Mouse (Mus musculus): Measurements from ENCODE around the gene Draxin.

DNA sequence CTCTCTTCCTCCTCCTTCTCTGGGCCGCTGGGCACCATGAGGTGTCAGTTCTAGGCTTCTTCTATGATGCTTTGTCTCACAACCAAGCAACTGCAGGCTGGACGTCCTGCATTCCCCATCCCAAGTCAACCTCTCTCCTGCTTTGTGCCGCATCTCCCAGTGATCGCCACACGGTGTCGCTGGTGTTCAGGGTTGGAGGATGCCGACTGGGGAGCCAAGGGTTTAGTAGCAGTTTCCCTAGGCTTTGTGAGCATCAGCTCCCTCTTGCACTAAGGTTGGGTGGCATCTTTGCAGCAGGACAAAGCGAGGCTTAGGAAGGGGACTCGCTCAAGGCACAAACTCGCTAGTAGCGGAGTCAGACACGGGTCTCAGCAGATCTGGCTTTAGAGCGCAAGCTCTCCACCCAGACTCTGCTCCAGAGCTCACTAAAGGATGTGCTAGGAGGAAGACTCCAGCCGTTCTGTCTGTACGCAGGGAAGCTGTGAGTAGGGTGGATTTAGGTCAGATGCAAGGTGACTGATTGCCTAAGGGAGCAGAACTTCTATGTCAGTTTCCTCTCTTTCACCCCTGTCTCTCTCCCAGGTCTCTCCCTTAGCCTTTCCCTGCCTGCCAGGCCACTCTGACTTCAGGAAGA is 15.6 kb downstream of the Draxin start:
- TF ChIP-seq GATA1 (IDR thresholded peaks at IDR 0.05; ENCODE audit: low read length) (no peak), TAL1 (IDR thresholded peaks at IDR 0.05; ENCODE audit: low read length) (no peak)
